Mouse (Mus musculus) ES-E14 (cell line): ENCODE measurements at regions not wholly inside any gene's neighbourhood (a gene's known extent, or its start where the extent isn't known, plus 50 kb on each side); places are given as distances from the start of the nearest gene placed in this dataset.

Experiments used
- DNase-seq: peaks from one replicate; pipeline ENCODE4 v3.0.0-alpha.2; 2013; ENCODE audit warnings: low read depth, low spot score
- H3K27ac ChIP-seq: 2 replicates; pipeline ENCODE4 v1.5.1; 2012; ENCODE audit warnings: low read depth, mild to moderate bottlenecking, low read length, moderate library complexity, mixed read lengths; ENCODE audit not compliant: poor library complexity, insufficient read depth, severe bottlenecking
- H3K36me3 ChIP-seq: 2 replicates; pipeline ENCODE4 v1.6.1; 2012; ENCODE audit warnings: mild to moderate bottlenecking, low read length, moderate library complexity, mixed read lengths; ENCODE audit not compliant: control insufficient read depth, poor library complexity, insufficient read depth, severe bottlenecking
- H3K4me1 ChIP-seq, 2 experiments: fragments of 150-350 bp in 1 of 2; sonication (generic) in 1 of 2; 2 replicates each; pipeline ENCODE4 v1.6.1; 2012; ENCODE audit warnings: low read length in 2 of 2, mild to moderate bottlenecking in 1 of 2, mixed read lengths in 1 of 2; ENCODE audit not compliant: control insufficient read depth in 2 of 2, insufficient read depth in 2 of 2, poor library complexity in 1 of 2
- H3K4me3 ChIP-seq, 2 experiments: fragments of 150-350 bp in 1 of 2; sonication (generic) in 1 of 2; 2 replicates each; pipeline ENCODE4 v1.5.1; 2012; ENCODE audit warnings: low read length in 2 of 2, low read depth in 1 of 2, mild to moderate bottlenecking in 1 of 2, mixed read lengths in 1 of 2; ENCODE audit not compliant: insufficient read depth in 1 of 2, poor library complexity in 1 of 2, severe bottlenecking in 1 of 2
- H3K9ac ChIP-seq: 2 replicates; pipeline ENCODE4 v1.6.1; 2012; ENCODE audit warnings: low read depth, mild to moderate bottlenecking, low read length, mixed read lengths; ENCODE audit not compliant: poor library complexity, insufficient read depth, severe bottlenecking
- H3K9me3 ChIP-seq: fragments of 150-350 bp; sonication (generic); 2 replicates; pipeline ENCODE4 v1.6.1; 2012; ENCODE audit warnings: low read depth, mild to moderate bottlenecking, low read length; ENCODE audit not compliant: control insufficient read depth, insufficient read depth
- CHD2 ChIP-seq: IDR thresholded peaks from 2 replicates; pipeline ENCODE4 v1.6.1; 2014; ENCODE audit warnings: mild to moderate bottlenecking, low read depth, low read length, inconsistent platforms
- HCFC1 ChIP-seq: IDR thresholded peaks from 2 replicates; pipeline ENCODE4 v1.6.1; 2012; ENCODE audit warnings: low read length, inconsistent platforms, borderline replicate concordance; ENCODE audit not compliant: insufficient read depth
- MAFK ChIP-seq: IDR thresholded peaks from 2 replicates; pipeline ENCODE4 v1.6.1; 2014; ENCODE audit warnings: mild to moderate bottlenecking, low read depth, low read length, inconsistent platforms; ENCODE audit not compliant: insufficient read depth
- ZC3H11A ChIP-seq: IDR thresholded peaks from 2 replicates; pipeline ENCODE4 v1.6.1; 2012; ENCODE audit warnings: low read depth, mild to moderate bottlenecking, inconsistent platforms, low read length, borderline replicate concordance
- ZNF384 ChIP-seq: IDR thresholded peaks from 2 replicates; pipeline ENCODE4 v1.6.1; 2012; ENCODE audit warnings: low read depth, low read length, inconsistent platforms
- in situ Hi-C, 2 experiments: fragments of 600-800 bp; cut with MboI; formaldehyde crosslinking; loops; one replicate each; pipeline ENCODE4 v1.15.1; 2025; ENCODE audit warnings: low sequenced_read_pairs in 2 of 2, inconsistent platforms in 1 of 2; ENCODE audit not compliant: unreplicated experiment in 2 of 2

GRCm38 (mm10) chr1:50770211-50770610, 130.2 kb upstream of the Tmeff2 start:
- H3K9me3 ChIP-seq, result no peaks in the 10 kb centered on the region
- in situ Hi-C loops, result no loop called here
- no peak overlapping the region for H3K9ac ChIP-seq
- no peak for DNase-seq
- H3K4me3 ChIP-seq, result no peak overlapping the region
- TF ChIP-seq HCFC1 (no peak), CHD2 (no peak), MAFK (no peak)
- H3K4me1 ChIP-seq, result no peaks in the 10 kb centered on the region
- H3K36me3 ChIP-seq, result no peaks in the 10 kb centered on the region
- H3K27ac ChIP-seq, result no peak overlapping the region

- TF ChIP-seq HCFC1 (no peak), CHD2 (no peak), MAFK (no peak), ZC3H11A (no peak), ZNF384 (no peak)
- in situ Hi-C loops, result no loop called here
- DNase-seq, result no peak
- H3K9ac ChIP-seq, result no peak overlapping the region
- no peaks in the 10 kb centered on the region for H3K36me3 ChIP-seq
- no peak overlapping the region for H3K27ac ChIP-seq
- no peak overlapping the region for H3K4me3 ChIP-seq
- no peaks in the 10 kb centered on the region for H3K4me1 ChIP-seq
- no peaks in the 10 kb centered on the region for H3K9me3 ChIP-seq
Observed at GRCm38 (mm10) chr1:50795264-50795663, 105.2 kb upstream of the Tmeff2 start.

- no peaks in the 10 kb centered on the region for H3K9me3 ChIP-seq
- in situ Hi-C loops, result no loop called here
- DNase-seq, result no peak
- no peak overlapping the region for H3K9ac ChIP-seq
- no peaks in the 10 kb centered on the region for H3K36me3 ChIP-seq
- no peak overlapping the region for H3K4me3 ChIP-seq
- no peaks in the 10 kb centered on the region for H3K4me1 ChIP-seq
- TF ChIP-seq CHD2 (no peak), HCFC1 (no peak), ZNF384 (no peak), ZC3H11A (no peak), MAFK (no peak)
- no peak overlapping the region for H3K27ac ChIP-seq
Observed at GRCm38 (mm10) chr1:50798166-50798565, 102.3 kb upstream of the Tmeff2 start.

- no peaks in the 10 kb centered on the region for H3K36me3 ChIP-seq
- no peak for TF ChIP-seq HCFC1
- TF ChIP-seq ZNF384, result no peak
- TF ChIP-seq CHD2, result no peak
- TF ChIP-seq MAFK, result no peak
- no peak for DNase-seq
- H3K27ac ChIP-seq, result no peak overlapping the region
- no peak overlapping the region for H3K9ac ChIP-seq
- no peaks in the 10 kb centered on the region for H3K4me1 ChIP-seq
- in situ Hi-C loops, result no loop called here
- H3K9me3 ChIP-seq, result no peaks in the 10 kb centered on the region
- H3K4me3 ChIP-seq, result no peak overlapping the region
Observed at GRCm38 (mm10) chr1:50806321-50806720, 94.1 kb upstream of the Tmeff2 start.

GRCm38 (mm10) chr1:50806821-50807220, 93.6 kb upstream of the Tmeff2 start:
- Histone ChIP-seq H3K27ac (no peak overlapping the region), H3K9ac (no peak overlapping the region), H3K4me3 (no peak overlapping the region), H3K36me3 (no peaks in the 10 kb centered on the region), H3K4me1 (no peaks in the 10 kb centered on the region), H3K9me3 (no peaks in the 10 kb centered on the region)
- no peak for TF ChIP-seq ZNF384
- no peak for TF ChIP-seq MAFK
- TF ChIP-seq HCFC1, result no peak
- TF ChIP-seq CHD2, result no peak
- TF ChIP-seq ZC3H11A, result no peak
- no peak for DNase-seq
- in situ Hi-C loops, result no loop called here
